Mouse (Mus musculus) gonadal fat pad, adult 2 months (tissue): Measurements from ENCODE around the gene Add1. TPM values are rescaled to one million over a fixed set of nuclear protein-coding genes. Genes with fewer than 3 reads are reported as not detected.
"Not testable (repeated sequence)": the region's sequence is repeated elsewhere in the genome, so short reads cannot be mapped to it uniquely, and the experiment has no call there.

Experiments
- DNase-seq: peaks from one replicate; pipeline ENCODE4 v3.0.0-alpha.2; 2012; ENCODE audit warnings: low read depth
- polyA plus RNA-seq: library from polyadenylated mRNA; depleted of rRNA; stranded (reverse); fragments of >200 nt; gene quantifications from 2 replicates; pipeline ENCODE4 v1.2.3, GENCODE M21; 2012

The Add1 gene
- polyA plus RNA-seq, 1 experiment = 131 TPM

DNA sequence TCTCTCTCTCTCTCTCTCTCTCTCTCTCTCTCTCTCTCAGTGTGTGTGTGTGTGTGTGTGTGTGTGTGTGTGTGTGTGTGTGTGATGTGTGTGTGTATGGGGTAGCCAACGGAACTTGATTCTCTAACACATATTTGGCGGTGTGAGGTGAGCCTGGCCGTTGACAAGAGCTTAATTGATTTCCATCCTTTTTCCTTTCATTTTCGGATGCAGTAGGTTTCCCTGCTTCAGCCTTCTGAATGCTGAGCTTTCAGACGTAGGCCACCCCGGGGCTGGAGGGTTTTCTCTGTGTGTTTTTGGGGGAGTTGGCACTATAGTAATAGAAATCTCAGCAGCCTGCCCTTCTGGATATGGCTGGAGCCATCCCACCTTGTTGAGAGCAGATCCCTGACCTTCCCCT, 23.2 kb upstream of the Add1 start:
- DNase-seq = no peak

DNA sequence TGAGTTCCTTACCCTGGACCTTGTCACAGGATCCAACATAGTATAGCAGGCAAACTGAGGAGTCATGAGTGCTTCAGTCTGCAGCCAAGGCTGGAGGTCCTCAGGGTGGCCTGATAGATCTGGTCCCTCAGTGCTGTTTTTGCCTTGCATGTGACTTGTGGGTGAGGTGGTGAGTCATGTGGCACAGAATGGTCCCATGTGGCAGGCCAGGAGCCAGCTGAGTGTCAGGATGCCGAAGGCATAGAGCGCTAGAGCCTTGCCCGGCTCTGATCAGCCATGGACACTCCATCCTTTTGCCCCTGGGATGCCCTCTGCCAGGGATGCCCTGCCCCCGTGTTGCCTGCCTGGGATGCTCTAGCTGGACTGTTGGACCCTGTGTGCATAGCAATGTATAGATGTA, 21.6 kb upstream of the Add1 start:
- DNase-seq = no peak

DNA sequence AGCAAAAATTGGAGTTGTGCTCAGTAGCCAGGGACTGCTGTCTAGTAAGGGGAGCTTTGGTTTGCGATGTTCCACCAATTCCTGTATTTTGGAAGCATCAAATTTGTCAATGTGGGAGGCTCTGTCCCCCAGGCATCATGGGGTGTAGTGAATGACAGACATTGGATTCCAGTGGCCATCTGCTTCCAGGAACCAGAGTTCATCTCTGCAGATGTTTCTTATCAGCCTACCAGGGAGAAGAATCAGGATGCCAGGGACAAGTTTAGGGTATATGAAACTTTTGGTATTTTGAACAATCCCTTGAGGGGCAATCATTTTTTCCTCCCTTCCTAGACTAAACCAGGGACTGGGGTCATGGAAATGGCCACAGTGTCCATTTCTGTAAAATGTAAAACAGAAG, 9.6 kb upstream of the Add1 start:
- no peak for DNase-seq

DNA sequence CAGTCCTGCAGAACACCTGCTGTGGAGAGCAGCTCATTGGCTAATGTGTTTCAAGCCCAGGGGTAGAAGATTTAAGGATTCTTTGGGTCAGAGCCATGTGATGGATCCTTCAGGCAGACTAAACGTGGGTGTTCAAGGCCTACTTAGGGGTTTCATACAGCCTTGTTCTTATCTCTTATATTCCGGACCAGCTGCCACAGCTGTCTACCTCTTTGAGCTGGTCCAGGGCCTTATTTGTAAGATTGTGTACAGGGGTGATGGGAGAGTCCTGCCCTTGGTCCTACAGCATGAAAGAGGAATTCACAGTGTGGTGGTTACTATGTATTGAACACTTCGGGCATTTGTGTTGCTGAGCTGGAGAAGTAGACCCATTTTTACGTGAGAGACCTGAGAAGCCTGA, 9.2 kb upstream of the Add1 start:
- no peak for DNase-seq

DNA sequence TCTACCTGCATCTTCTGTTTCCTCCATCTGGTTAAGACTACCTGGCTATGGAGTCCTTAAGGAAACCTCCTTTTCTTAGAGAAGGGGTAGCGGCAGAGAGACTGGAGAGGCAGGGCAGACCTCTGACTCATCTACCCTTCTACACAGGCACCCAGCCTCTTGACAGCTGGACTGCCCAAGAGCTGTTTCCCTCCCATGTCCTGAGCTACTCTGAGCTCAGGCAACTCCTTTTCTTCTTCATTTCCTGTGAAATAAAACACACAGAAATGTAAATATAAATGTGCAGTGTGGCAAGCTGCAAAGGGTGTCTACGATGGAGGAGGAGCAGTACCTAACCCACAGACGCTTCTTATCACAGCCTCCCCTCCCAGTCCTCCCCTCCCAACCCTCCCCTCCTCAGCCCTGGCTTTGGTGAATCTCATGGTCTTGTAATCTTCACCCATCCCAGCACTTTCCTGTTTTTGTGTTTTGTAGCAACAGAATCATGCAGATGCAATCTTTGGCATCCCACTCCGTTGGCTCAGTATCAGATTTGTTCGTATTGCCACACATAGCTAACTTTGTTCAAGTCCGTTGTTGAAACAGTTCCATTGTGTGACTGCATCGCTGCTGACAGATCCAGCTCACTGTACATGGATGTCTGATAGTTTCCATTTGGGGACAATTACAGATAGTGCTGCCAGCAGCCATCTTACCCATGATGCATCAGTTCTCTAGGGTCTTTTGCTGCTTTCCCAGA, 7.8 kb upstream of the Add1 start:
- DNase-seq = peak; percentile 63

DNA sequence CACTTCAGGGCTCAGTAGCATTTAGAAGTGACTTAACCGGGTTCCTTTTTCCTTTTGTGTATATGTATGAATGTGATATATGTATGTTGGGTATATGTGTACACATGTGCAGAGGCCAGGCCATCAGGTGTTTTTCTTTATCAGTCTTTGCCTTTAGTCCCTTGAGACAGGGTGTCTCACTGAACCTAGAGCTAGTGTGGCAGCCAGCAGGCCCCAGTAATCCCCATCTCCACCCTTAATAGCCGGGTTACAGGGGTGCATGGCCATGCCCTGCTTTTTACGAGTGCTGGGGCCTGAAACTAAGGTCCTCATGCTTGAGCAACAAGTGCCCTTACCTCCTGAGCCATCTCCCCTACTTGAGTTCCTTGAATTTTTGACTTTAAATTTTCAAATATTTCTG, 1.9 kb upstream of the Add1 start:
- DNase-seq = no peak

DNA sequence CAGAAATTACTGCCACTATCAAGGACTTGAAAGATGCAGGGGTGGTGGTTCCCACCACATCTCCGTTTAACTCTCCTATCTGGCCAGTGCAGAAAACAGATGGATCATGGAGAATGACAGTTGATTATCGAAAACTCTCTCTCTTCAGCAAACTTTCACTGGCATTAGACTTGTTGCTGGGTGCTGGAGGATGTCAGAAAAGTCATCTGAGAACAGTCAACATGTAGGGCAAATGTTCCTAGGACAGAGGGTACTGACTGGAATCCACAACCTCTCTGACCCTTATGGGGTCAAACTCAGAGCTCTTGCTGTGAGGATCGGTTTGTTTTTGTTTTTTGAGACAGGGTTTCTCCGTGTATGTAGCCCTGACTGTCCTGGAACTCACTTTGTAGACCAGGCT, 896 bp upstream of the Add1 start:
- DNase-seq = not testable (repeated sequence)

DNA sequence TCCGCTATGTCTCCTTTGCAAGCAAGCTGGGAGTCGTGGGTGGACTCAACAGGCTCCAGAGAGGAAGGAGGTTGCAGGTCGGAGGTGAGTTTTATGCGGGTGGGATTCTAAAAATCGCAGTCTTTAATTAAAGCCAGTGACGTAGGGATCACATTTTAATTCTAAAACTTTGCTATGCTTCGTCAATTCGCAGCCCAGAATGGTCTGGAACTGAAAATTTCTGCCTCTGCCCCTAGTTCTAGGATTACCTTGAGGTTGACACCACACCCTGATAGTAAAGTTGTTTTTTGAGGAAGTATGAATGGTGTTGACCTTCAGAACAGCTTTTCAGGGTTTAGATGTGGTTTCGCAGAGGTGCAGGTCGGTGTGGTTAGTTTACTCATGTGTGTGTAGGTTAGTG, 1.3 kb downstream of the Add1 start:
- DNase-seq = no peak

DNA sequence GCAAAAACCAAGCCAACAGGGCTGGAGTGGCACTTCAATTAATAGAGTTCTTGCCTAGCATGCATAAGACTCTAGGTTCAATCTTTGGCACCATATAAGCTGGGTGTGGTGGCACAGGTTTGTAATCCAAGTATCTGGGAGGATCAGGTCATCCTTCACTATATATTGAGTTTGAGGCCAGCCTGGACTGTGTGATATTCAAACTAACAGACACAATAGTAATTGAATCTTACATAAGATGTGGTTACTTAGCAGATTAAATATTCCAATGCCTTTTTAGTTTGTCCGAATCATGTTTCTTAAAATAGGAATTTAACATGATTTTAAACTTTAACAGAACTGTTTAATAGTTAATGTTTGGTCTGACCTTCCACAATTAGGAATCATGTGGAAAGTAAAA, 2.8 kb downstream of the Add1 start:
- DNase-seq = no peak

DNA sequence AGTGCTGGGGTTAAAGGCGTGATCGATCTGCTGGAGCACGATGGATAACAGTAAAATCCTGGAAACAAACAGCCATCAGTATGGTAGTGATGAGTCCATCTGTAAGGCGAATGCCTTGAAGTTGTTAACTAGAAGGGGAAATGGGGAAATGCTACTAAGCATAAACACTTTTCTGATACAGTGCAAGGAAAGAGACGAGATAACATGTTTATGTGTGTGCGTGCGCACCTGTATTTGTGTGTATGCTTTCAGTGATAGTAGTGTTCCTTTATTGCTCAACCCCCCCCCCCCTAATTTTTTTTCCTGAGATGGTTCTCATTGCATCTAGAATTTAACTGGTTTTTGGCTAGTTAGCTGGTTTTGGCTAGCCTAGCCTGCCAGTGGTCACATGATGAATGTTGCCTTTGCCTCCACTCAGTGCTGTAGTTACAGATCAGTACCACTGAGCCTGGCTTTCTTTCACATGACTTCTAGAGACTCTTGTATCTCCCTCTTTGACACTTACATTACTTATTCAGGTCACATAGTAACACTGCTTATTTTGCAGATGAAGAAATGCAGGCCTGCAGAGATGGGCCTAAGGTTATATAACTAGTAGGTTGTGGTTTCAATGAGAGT, 4.7 kb downstream of the Add1 start:
- DNase-seq = no peak

DNA sequence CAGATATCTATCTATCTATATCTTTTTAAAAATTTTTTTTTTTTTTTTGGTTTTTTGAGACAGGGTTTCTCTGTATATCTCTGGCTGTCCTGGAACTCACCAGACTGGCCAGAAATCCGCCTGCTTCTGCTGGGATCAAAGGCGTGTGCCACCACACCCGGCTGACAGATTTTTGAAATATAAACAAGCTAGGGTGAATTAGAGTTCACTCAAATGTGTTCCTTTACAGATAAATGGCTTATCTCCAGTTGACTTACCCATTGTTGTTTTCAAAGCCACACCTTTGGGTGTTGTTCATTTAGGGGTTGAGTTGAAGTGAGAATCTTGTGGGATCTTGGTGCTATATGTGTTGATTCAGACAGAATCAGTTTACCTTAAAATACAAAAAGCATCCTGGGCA, 5.9 kb downstream of the Add1 start:
- no peak for DNase-seq

DNA sequence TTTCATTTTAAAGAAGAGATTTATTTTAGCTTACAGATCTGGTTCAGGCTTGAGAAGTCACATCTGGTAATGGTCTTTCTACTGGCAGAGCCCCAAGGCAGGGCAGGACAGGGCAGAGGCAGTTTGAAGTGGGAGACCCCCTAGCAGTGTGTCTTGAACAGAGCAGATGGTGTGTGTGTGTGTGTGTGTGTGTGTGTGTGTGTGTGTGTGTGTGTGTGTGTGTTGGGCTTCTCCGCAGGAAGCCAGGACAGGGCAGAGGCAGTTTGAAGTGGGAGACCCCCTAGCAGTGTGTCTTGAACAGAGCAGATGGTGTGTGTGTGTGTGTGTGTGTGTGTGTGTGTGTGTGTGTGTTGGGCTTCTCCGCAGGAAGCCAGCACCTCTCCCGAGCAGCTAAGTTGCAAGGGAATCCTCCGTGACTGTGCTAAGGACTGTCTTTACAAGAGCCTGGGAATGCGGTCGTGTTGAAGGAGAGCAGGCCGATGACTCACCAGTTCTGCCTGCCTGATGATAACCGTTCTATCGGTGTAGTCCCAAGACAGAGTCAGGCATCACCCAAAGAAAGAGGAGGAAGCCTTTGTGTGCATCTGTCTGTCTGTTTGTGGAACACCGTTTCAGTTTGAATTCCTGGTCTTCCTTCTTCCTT, 8.3 kb downstream of the Add1 start:
- DNase-seq = not testable (repeated sequence)

DNA sequence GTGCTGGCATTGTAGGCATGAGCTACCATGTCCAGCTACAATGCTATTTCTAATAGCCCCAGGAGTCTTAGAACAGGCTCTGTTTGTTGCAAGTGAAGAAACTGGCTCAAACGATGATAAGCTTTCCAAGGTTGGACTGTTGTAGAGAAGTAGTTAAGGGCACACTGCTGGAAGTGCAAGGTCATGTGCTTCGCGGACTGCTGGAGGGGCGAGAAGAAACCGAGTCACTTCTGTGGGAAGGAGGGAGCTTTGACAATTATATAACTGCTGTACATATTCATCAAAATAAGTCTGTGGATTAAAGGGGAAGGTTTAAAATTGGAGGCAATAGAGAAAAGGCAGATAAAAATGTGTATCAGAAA, 8.8 kb downstream of the Add1 start:
- no peak for DNase-seq

DNA sequence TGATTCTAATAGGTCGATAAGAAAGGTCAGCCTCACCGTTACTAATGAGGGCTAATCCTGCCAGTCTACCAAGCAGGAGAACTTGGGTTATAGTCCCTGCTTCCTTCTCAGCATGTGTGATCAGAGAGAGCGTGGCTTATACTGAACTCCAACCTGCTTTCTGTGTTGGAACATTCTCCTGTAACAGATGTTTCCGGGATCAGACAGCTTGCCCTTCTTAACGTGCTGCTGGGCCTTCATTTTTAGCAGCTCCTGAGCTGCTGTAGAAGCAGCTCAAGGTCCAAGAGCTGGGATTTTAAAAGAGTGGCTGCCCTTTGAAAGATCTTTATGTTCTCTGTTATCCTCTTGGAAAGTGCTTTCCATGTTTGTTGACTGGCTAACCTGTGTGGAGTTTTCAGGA, 11.8 kb downstream of the Add1 start:
- no peak for DNase-seq

DNA sequence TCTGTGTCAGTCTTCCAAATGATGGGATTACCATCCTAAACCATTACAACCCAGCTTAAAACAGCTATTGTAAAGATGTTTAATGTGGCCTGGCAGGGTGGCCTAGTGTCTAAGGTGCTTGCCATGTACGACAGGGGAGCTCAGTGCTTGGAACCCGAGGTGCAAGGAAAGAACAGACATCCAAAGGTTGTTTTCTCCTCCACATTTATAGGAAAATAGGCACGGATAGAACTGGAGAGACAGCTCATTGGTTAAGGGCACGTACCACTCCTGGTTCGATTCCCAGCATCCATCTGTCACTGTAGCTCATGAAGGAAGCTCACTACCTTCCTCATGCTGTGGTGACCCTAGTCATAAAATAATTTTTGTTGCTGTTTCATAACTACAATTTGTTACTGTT, 14.4 kb downstream of the Add1 start:
- DNase-seq = no peak

DNA sequence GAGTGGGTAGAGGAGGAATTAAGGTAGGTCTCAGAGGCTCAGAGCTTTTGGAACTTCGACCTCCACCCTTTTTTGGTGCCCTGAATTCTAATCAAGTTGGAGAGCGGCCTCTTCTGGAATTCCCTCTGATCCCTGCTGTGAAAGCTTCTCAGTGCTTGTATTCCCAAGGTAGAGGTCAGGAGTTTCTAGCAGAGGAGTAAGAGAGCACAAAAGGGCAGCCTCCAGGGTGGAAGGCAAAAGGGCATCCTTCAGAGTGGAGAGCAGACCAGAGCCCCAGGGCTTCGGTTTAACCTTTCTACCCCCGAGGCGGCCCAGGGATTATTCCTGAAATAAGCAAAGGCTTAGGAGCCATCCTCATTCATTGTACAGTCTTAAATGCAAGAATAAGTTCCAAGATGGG, 16.6 kb downstream of the Add1 start:
- DNase-seq = no peak

DNA sequence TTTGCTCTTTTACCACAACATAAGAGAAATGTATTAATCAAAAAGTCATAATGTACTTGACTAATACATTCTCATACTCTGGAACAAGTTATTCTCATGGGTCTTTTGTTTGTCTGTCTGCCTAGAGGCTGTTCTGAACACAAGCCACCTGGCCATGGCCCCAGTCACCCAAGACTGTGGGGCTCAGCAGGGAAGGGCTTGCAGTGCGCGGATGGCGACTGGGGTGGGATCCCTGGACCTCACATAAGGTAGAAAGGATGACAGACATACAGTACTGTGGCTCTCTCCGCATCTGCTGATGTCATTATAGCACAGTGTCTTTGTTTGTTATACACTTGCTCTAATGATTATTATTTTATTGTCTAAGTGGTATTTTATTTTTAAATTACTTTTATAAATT, 17.2 kb downstream of the Add1 start:
- DNase-seq = no peak

DNA sequence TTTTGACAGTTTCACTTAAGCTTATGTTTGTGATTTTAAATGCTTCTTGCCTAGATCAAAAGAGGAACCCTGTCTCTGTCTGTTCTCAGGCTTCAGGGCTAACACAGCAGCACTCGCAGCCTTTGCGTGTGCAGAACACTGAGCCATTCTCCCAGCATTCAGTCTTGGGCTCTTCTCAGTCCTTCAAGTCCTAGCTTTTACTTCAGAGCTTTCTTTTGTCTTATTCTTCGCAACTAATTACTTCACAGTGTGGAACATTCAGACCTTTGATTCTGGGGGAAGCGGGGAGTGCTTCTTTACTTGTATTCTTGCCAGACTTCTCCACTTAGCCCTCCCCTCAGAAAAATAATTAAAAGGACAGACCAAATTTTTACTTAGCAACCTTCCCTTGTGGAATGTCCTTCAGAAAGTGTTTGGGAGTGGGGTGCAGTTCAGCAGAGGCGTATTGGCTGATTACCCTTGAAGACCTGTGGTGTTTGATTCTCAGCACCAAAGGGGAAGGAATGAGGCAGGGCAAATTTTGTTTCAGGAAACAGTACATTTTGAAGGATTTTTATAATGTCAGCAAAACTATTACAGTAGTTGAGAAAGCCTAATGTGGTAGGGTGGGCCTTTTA, 18.0 kb downstream of the Add1 start:
- no peak for DNase-seq

DNA sequence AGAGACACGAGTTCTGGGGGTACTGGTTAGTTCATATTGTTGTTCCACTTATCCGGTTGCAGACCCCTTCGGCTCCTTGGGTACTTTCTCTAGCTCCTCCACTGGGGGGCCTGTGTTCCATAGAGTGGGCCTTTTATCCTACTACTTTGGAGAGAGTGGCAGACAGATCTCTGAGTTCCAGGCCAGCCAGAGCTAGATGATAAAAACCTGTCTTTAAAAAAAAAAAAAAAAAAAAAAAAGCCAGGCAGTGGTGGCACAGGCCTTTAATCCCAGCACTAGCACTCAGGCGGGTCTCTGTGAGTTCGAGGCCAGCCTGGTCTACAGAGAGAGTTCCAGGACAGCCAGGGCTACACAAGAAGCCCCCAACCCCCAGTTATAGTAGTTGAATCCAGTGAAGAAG, 18.8 kb downstream of the Add1 start:
- not testable (repeated sequence) for DNase-seq

DNA sequence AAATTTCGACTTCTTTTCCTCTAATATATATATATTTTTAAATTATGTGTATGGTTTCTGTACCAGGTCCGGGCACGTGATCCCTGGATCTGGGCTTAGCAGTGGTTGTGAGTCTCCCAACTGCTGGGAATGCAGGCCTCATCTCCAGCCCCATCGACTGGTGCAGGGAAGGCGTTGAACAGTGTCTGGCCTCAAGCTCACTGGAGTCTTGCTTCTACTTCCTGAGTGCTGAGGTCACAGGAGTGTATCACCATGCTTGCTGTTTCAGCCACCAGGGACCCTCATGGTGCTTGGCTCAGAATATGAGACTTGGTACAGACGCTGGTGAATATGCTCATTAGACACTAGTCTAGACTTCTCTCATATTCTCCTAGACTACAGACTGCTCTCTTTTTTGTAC, 19.2 kb downstream of the Add1 start:
- no peak for DNase-seq

DNA sequence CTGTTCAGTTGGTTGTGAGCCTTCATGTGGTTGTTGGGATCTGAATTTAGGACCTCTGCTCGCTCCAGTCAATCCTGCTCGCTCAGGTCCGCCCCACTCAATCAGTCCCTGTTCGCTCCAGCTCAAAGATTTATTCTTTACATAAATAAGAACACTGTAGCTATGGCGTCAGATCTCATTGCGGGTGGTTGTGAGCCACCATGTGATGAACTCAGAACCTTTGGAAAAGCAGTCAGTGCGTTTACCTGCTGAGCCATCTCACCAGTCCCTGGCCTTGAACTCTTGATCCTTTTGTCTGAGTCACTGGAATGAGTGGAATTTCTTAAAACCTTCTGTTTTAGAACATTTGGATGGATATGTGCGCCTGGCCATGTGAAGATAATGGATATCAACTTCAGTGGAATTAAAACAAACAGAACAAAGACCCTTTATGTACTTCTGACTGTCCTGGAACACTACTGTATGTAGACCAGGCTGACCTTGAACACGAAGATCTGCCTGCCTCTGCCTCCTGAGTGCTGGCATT, 19.8 kb downstream of the Add1 start:
- no peak for DNase-seq

DNA sequence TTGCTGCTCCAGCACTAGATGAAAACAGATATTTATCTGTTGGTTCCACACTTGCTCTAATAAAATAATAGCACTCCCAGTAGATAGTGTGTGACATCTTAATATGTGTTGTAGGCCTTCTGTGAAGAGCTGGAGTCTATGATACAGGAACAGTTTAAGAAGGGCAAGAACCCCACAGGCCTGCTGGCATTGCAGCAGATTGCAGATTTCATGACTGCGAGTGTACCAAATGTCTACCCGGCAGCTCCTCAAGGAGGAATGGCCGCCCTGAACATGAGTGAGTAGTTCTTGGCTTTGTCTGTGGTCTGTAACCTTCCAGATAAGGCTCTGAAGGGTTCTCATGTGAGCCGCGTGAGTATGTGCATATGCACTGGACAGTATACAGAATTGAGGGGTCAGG, 31.1 kb downstream of the Add1 start:
- no peak for DNase-seq
